Comparison of ENCODE assay signal across 21 mouse cellular contexts in the genomic region with DNA sequence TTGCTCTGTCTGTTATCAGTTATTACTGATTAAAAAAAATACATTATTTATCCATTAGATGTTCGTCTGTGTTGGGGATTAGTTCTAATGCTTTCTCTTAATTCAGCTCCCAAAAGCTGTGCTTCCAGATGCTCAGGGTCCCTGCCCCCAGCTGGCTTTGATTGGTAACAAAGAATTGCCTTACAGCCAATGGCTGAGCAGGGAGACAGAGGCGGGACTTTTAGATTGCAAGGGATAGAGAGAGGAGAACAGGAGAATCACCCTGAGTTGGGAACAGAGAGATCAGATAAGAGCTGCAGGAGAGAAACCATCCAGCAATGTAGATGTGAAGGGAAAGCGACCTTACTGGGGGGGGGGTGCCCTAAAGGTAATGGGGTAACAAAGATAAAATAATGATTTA.
DNase-seq lines count a peak whose midpoint lies in the region; ATAC-seq and TF ChIP-seq lines count a peak whose summit lies in the region.
"Had no signal": no experiment of that assay in that cellular context is flagged by ENCODE, and none has a peak within 500 bp of the region (broad histone marks: within the 10 kb centered on the region; RNA-seq: fewer than 3 reads in every experiment).

No protein-coding gene starts in this region.

- ATAC-seq in forebrain, embryonic 11.5 days (replicated peaks; ENCODE audit: low FRiP score), result 0 out of 2 replicates have a peak, but pooled peaks have one; percentile 33
- no peak for ATAC-seq in forebrain, postnatal 0 days
- ATAC-seq in midbrain, embryonic 12.5 days (ENCODE audit: low FRiP score, low read depth), result peak; percentile 56; the same call in 1 of the 2 replicates
- ATAC-seq in midbrain, embryonic 13.5 days, result no peak
- 0 out of 2 replicates have a peak, but pooled peaks have one; percentile 39 for ATAC-seq in embryonic facial prominence, embryonic 11.5 days (replicated peaks; ENCODE audit: insufficient number of reproducible peaks, low FRiP score, low TSS enrichment, low read depth)
- ATAC-seq in liver, embryonic 12.5 days, result no peak
- ATAC-seq: activated CD4-positive, CD25-positive, alpha-beta regulatory T cell, adult 4 months; forebrain, embryonic 15.5 days; hindbrain, postnatal 0 days had no signal

- no peak for TF ChIP-seq POLR2A in brain, embryonic 14.5 days (IDR thresholded peaks at IDR 0.05; ENCODE audit: borderline replicate concordance, extremely low read depth, insufficient read depth, insufficient read length, poor library complexity, severe bottlenecking)

- H3K4me2 ChIP-seq in forebrain, embryonic 11.5 days (ENCODE audit: low read depth, low read length, severe bottlenecking), result no peak overlapping the region
- no peak overlapping the region for H3K4me2 ChIP-seq in forebrain, postnatal 0 days (ENCODE audit: low read depth)
- no peak overlapping the region for H3K4me2 ChIP-seq in midbrain, embryonic 12.5 days (replicated peaks)
- no peak overlapping the region for H3K4me2 ChIP-seq in midbrain, embryonic 13.5 days (replicated peaks)
- no peak overlapping the region for H3K4me2 ChIP-seq in embryonic facial prominence, embryonic 11.5 days (ENCODE audit: low read depth, low read length)
- no peak overlapping the region for H3K4me2 ChIP-seq in liver, embryonic 12.5 days
- H3K4me2 ChIP-seq: embryonic facial prominence, embryonic 12.5 days; forebrain, embryonic 15.5 days; hindbrain, embryonic 13.5 days had no signal

- no peak overlapping the region for H3K27ac ChIP-seq in forebrain, embryonic 11.5 days (ENCODE audit: low read depth, low read length)
- no peak overlapping the region for H3K27ac ChIP-seq in forebrain, postnatal 0 days (ENCODE audit: low read depth, low read length)
- H3K27ac ChIP-seq in midbrain, embryonic 12.5 days (replicated peaks), result no peak overlapping the region
- H3K27ac ChIP-seq in midbrain, embryonic 13.5 days, result no peak overlapping the region
- no peak overlapping the region for H3K27ac ChIP-seq in embryonic facial prominence, embryonic 11.5 days (replicated peaks; ENCODE audit: low read depth, low read length)
- no peak overlapping the region for H3K27ac ChIP-seq in liver, embryonic 12.5 days
- H3K27ac ChIP-seq: embryonic facial prominence, embryonic 12.5 days; forebrain, embryonic 15.5 days; heart, embryonic 10.5 days; hindbrain, embryonic 13.5 days; hindbrain, postnatal 0 days had no signal

- no peaks in the 10 kb centered on the region for H3K4me1 ChIP-seq in forebrain, embryonic 11.5 days (replicated peaks; ENCODE audit: control insufficient read depth, insufficient read depth, low read length)
- H3K4me1 ChIP-seq in forebrain, postnatal 0 days (ENCODE audit: insufficient read depth), result no peaks in the 10 kb centered on the region
- H3K4me1 ChIP-seq in midbrain, embryonic 12.5 days, result no peaks in the 10 kb centered on the region
- no peaks in the 10 kb centered on the region for H3K4me1 ChIP-seq in midbrain, embryonic 13.5 days (replicated peaks)
- H3K4me1 ChIP-seq in embryonic facial prominence, embryonic 11.5 days (ENCODE audit: control insufficient read depth, insufficient read depth, low read length), result no peaks in the 10 kb centered on the region
- no peaks in the 10 kb centered on the region for H3K4me1 ChIP-seq in liver, embryonic 12.5 days
- H3K4me1 ChIP-seq: embryonic facial prominence, embryonic 12.5 days; forebrain, embryonic 15.5 days; heart, embryonic 10.5 days; hindbrain, embryonic 13.5 days had no signal

- no peak overlapping the region for H3K4me3 ChIP-seq in forebrain, embryonic 11.5 days (ENCODE audit: low read depth, low read length)
- H3K4me3 ChIP-seq in forebrain, postnatal 0 days (ENCODE audit: low read depth, low read length), result no peak overlapping the region
- H3K4me3 ChIP-seq in midbrain, embryonic 12.5 days, result no peak overlapping the region
- no peak overlapping the region for H3K4me3 ChIP-seq in midbrain, embryonic 13.5 days (replicated peaks)
- no peak overlapping the region for H3K4me3 ChIP-seq in embryonic facial prominence, embryonic 11.5 days (ENCODE audit: low read depth, low read length)
- H3K4me3 ChIP-seq in liver, embryonic 12.5 days, result no peak overlapping the region
- H3K4me3 ChIP-seq: embryonic facial prominence, embryonic 12.5 days; forebrain, embryonic 15.5 days; heart, embryonic 10.5 days; hindbrain, embryonic 13.5 days had no signal

- no peaks in the 10 kb centered on the region for H3K9me3 ChIP-seq in forebrain, embryonic 11.5 days (ENCODE audit: control insufficient read depth, low read length)
- H3K9me3 ChIP-seq in forebrain, postnatal 0 days (ENCODE audit: low read length), result no peaks in the 10 kb centered on the region
- H3K9me3 ChIP-seq in midbrain, embryonic 12.5 days, result no peaks in the 10 kb centered on the region
- no peaks in the 10 kb centered on the region for H3K9me3 ChIP-seq in midbrain, embryonic 13.5 days
- H3K9me3 ChIP-seq in embryonic facial prominence, embryonic 11.5 days (replicated peaks; ENCODE audit: control insufficient read depth, low read length), result no peaks in the 10 kb centered on the region
- H3K9me3 ChIP-seq in liver, embryonic 12.5 days (replicated peaks), result no peaks in the 10 kb centered on the region
- H3K9me3 ChIP-seq: embryonic facial prominence, embryonic 12.5 days; forebrain, embryonic 15.5 days; heart, embryonic 10.5 days; hindbrain, embryonic 13.5 days had no signal

- TF ChIP-seq CTCF in forebrain, postnatal 0 days (IDR thresholded peaks at IDR 0.05; ENCODE audit: low read depth), result no peak
- TF ChIP-seq CTCF in brain, embryonic 14.5 days (IDR thresholded peaks at IDR 0.05; ENCODE audit: borderline replicate concordance, extremely low read depth, insufficient read depth, insufficient read length), result no peak

- H3K36me3 ChIP-seq in forebrain, embryonic 11.5 days (ENCODE audit: control insufficient read depth, insufficient read depth, low read length), result no peaks in the 10 kb centered on the region
- no peaks in the 10 kb centered on the region for H3K36me3 ChIP-seq in forebrain, postnatal 0 days (ENCODE audit: insufficient read depth)
- H3K36me3 ChIP-seq in midbrain, embryonic 12.5 days, result no peaks in the 10 kb centered on the region
- no peaks in the 10 kb centered on the region for H3K36me3 ChIP-seq in midbrain, embryonic 13.5 days
- no peaks in the 10 kb centered on the region for H3K36me3 ChIP-seq in embryonic facial prominence, embryonic 11.5 days (replicated peaks; ENCODE audit: control insufficient read depth, insufficient read depth, low read depth, low read length)
- H3K36me3 ChIP-seq in liver, embryonic 12.5 days, result no peaks in the 10 kb centered on the region
- H3K36me3 ChIP-seq: embryonic facial prominence, embryonic 12.5 days; forebrain, embryonic 15.5 days; heart, embryonic 10.5 days; hindbrain, embryonic 13.5 days had no signal

- 26% methylated on average over 3 of the region's 3 CpGs for WGBS in forebrain, embryonic 11.5 days
- WGBS in forebrain, postnatal 0 days, result 36% methylated on average over 3 of the region's 3 CpGs
- 35% methylated on average over 3 of the region's 3 CpGs for WGBS in midbrain, embryonic 12.5 days
- 33% methylated on average over 3 of the region's 3 CpGs for WGBS in midbrain, embryonic 13.5 days
- WGBS in embryonic facial prominence, embryonic 11.5 days, result 28% methylated on average over 3 of the region's 3 CpGs
- 23% methylated on average over 3 of the region's 3 CpGs for WGBS in liver, embryonic 12.5 days (ENCODE audit: insufficient replicate concordance)

- H3K27me3 ChIP-seq in forebrain, embryonic 11.5 days (ENCODE audit: control insufficient read depth, insufficient read depth, low read length), result no peaks in the 10 kb centered on the region
- no peaks in the 10 kb centered on the region for H3K27me3 ChIP-seq in forebrain, postnatal 0 days (ENCODE audit: insufficient read depth, low read length)
- no peaks in the 10 kb centered on the region for H3K27me3 ChIP-seq in midbrain, embryonic 12.5 days
- no peaks in the 10 kb centered on the region for H3K27me3 ChIP-seq in midbrain, embryonic 13.5 days
- no peaks in the 10 kb centered on the region for H3K27me3 ChIP-seq in embryonic facial prominence, embryonic 11.5 days (ENCODE audit: control insufficient read depth, insufficient read depth, low read length)
- no peaks in the 10 kb centered on the region for H3K27me3 ChIP-seq in liver, embryonic 12.5 days (replicated peaks)
- H3K27me3 ChIP-seq: embryonic facial prominence, embryonic 12.5 days; forebrain, embryonic 15.5 days; hindbrain, embryonic 13.5 days had no signal

- no peak for DNase-seq in forebrain, embryonic 11.5 days (ENCODE audit: low spot score)
- no peak for DNase-seq in forebrain, postnatal 0 days
- DNase-seq in brain, embryonic 14.5 days (ENCODE audit: low read depth), result peak; percentile 29
- peak; percentile 44 for DNase-seq in embryonic facial prominence, embryonic 11.5 days (ENCODE audit: low spot score)
- DNase-seq in lung, postnatal 36 days, result no peak
- DNase-seq: adrenal gland, postnatal 25 days; cerebellum, adult 2 months; cerebellum, postnatal 10 days; gastrocnemius, postnatal 10 days; heart, adult 18-20 months; heart, postnatal 10 days; heart, postnatal 4 days had no signal

- no peak overlapping the region for H3K9ac ChIP-seq in forebrain, embryonic 11.5 days (ENCODE audit: low read length)
- no peak overlapping the region for H3K9ac ChIP-seq in forebrain, postnatal 0 days
- no peak overlapping the region for H3K9ac ChIP-seq in midbrain, embryonic 12.5 days (replicated peaks)
- no peak overlapping the region for H3K9ac ChIP-seq in midbrain, embryonic 13.5 days (replicated peaks)
- no peak overlapping the region for H3K9ac ChIP-seq in embryonic facial prominence, embryonic 11.5 days (replicated peaks; ENCODE audit: low read length)
- no peak overlapping the region for H3K9ac ChIP-seq in liver, embryonic 12.5 days
- H3K9ac ChIP-seq: embryonic facial prominence, embryonic 12.5 days; forebrain, embryonic 15.5 days; hindbrain, embryonic 13.5 days had no signal

Comparison
In these comparisons a context has a peak if more than half of its experiments do, and no peak if none do; other contexts are left out.
1. ATAC-seq: peak in forebrain, embryonic 11.5 days (single experiment), midbrain, embryonic 12.5 days (single experiment) and embryonic facial prominence, embryonic 11.5 days (single experiment); none in forebrain, postnatal 0 days (single experiment), midbrain, embryonic 13.5 days (single experiment) and liver, embryonic 12.5 days (single experiment).
2. DNase-seq: peak in brain, embryonic 14.5 days (single experiment) and embryonic facial prominence, embryonic 11.5 days (single experiment); none in forebrain, embryonic 11.5 days (single experiment), forebrain, postnatal 0 days (single experiment) and lung, postnatal 36 days (single experiment).